ENCODE assay signal across 30 mouse cellular contexts in the genomic region with DNA sequence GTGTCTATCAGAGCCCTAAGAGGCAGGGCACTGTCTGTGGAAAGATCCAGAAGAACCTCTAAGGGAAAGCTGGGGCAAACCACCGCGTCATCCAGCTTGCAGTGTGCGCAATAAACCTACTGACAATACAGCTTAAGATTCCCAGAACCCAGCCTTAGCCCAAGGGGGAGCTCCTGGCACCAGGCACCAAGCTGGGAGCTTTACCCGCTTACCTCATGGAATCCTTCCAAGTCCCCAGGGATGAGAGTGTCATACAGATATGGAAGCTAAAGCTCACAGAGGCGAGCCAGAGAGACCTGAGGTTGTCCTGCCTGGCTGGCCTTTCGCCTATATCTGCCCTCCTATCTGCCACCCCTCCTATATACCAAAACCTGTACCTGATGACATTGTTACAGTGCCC. TPM values are rescaled to one million over a fixed set of nuclear protein-coding genes. Genes with fewer than 3 reads are reported as not detected.
DNase-seq lines count a peak whose midpoint lies in the region; ATAC-seq lines count a peak whose summit lies in the region.
"Had no signal": no experiment of that assay in that cellular context is flagged by ENCODE, and none has a peak within 500 bp of the region (broad histone marks: within the 10 kb centered on the region; RNA-seq: fewer than 3 reads in every experiment).

No protein-coding gene starts in this region.

- H3K4me1 ChIP-seq in heart, embryonic 14.5 days (ENCODE audit: control insufficient read depth in 2 of 2, insufficient read depth in 2 of 2, low read length in 2 of 2) = peaks cover 27 to 48% of the 10 kb centered on the region in 2 experiments
- H3K4me1 ChIP-seq in intestine, embryonic 16.5 days (ENCODE audit: control insufficient read depth, insufficient read depth, low read length) = peaks cover 5% of the 10 kb centered on the region; the same call in 1 of the 2 replicates

- H3K9me3 ChIP-seq in heart, embryonic 14.5 days (ENCODE audit: control insufficient read depth, low read length) = no peaks in the 10 kb centered on the region
- no peaks in the 10 kb centered on the region for H3K9me3 ChIP-seq in intestine, embryonic 16.5 days (ENCODE audit: control insufficient read depth, low read length)
- H3K9me3 ChIP-seq: embryonic facial prominence, embryonic 10.5 days; limb, embryonic 13.5 days; liver, embryonic 13.5 days; midbrain, embryonic 10.5 days had no signal

- WGBS in heart, embryonic 14.5 days = 46% methylated on average over 6 of the region's 6 CpGs
- 79% methylated on average over 6 of the region's 6 CpGs for WGBS in intestine, embryonic 16.5 days

- ATAC-seq in heart, embryonic 14.5 days (ENCODE audit: insufficient number of reproducible peaks, insufficient read depth, low FRiP score, low read depth) = no peak
- no peak for ATAC-seq in intestine, embryonic 16.5 days
- ATAC-seq: inflammation-experienced regulatory T-cells, adult 6 months had no signal

- no peak overlapping the region for H3K4me3 ChIP-seq in heart, embryonic 14.5 days (ENCODE audit: control insufficient read depth in 1 of 2, insufficient read depth in 1 of 2, low read depth in 1 of 2, low read length in 2 of 2)
- no peak overlapping the region for H3K4me3 ChIP-seq in intestine, embryonic 16.5 days (ENCODE audit: low read length)
- H3K4me3 ChIP-seq: embryonic facial prominence, embryonic 10.5 days; limb, embryonic 13.5 days; liver, embryonic 13.5 days; midbrain, embryonic 10.5 days had no signal

- peak overlapping the region; percentile 58 for H3K9ac ChIP-seq in heart, embryonic 14.5 days (ENCODE audit: low read length)
- no peak overlapping the region for H3K9ac ChIP-seq in intestine, embryonic 16.5 days (ENCODE audit: low read depth, low read length)
- H3K9ac ChIP-seq: limb, embryonic 13.5 days; liver, embryonic 13.5 days; lung, embryonic 14.5 days had no signal

- peak overlapping the region; percentile 44; the same call in 1 of the 2 replicates for H3K4me2 ChIP-seq in heart, embryonic 14.5 days (ENCODE audit: low read length)
- no peak overlapping the region for H3K4me2 ChIP-seq in intestine, embryonic 16.5 days (ENCODE audit: low read depth, low read length)
- H3K4me2 ChIP-seq: limb, embryonic 13.5 days; liver, embryonic 13.5 days; lung, embryonic 14.5 days had no signal

- H3K27ac ChIP-seq in heart, embryonic 14.5 days (replicated peaks in 1 of 2; ENCODE audit: control insufficient read depth in 1 of 2, insufficient read depth in 1 of 2, low read depth in 2 of 2, low read length in 2 of 2) = peak overlapping the region; percentile 75 to 95
- peak overlapping the region; percentile 49 for H3K27ac ChIP-seq in intestine, embryonic 16.5 days (ENCODE audit: low read length)
- H3K27ac ChIP-seq: embryonic facial prominence, embryonic 10.5 days; limb, embryonic 13.5 days; liver, embryonic 13.5 days; midbrain, embryonic 10.5 days had no signal

- peaks cover 86% of the 10 kb centered on the region for H3K36me3 ChIP-seq in heart, embryonic 14.5 days (ENCODE audit: control insufficient read depth, insufficient read depth, low read length)
- H3K36me3 ChIP-seq in intestine, embryonic 16.5 days (ENCODE audit: control insufficient read depth, insufficient read depth, low read length) = no peaks in the 10 kb centered on the region
- H3K36me3 ChIP-seq: embryonic facial prominence, embryonic 10.5 days; limb, embryonic 13.5 days; liver, embryonic 13.5 days; midbrain, embryonic 10.5 days had no signal

- DNase-seq in heart, adult 18-20 months = peak; percentile 70 to 74
- DNase-seq in heart, adult 8-10 months (ENCODE audit: low spot score) = no peak
- DNase-seq in NIH3T3 (ENCODE audit: low read depth) = peak; percentile 17
- no peak for DNase-seq in kidney, adult 18-20 months
- no peak for DNase-seq in layer of hippocampus, adult 9-10 months (ENCODE audit: low spot score)
- no peak for DNase-seq in testis, postnatal 10 days (ENCODE audit: low spot score)
- DNase-seq: adrenal gland, adult 8-10 months; cerebellum, adult 9-10 months; gastrocnemius, postnatal 25 days; layer of hippocampus, postnatal 36 days; liver, embryonic 13.5 days; lung, embryonic 14.5 days; lung, postnatal 36 days had no signal

- H3K27me3 ChIP-seq in heart, embryonic 14.5 days (ENCODE audit: control insufficient read depth, insufficient read depth, low read length) = peaks cover 4% of the 10 kb centered on the region; the same call in 1 of the 2 replicates
- H3K27me3 ChIP-seq in intestine, embryonic 16.5 days (replicated peaks; ENCODE audit: control insufficient read depth, insufficient read depth, low read length) = peaks cover 2% of the 10 kb centered on the region; the same call in 1 of the 2 replicates

RNA-seq across cellular contexts. Expression of a gene that starts 21.0 kb away (rescaled TPM):
- total RNA-seq in heart, adult 18-20 months (2021) = not detected
- not detected for total RNA-seq in heart, adult 8-10 months (2022)
- not detected in 2 replicates for polyA plus RNA-seq in heart, embryonic 14.5 days (2014; fragmentation: Nextera tagmentation; extraction: Ambion mirVana)
- polyA plus RNA-seq in intestine, embryonic 16.5 days (2015; fragmentation: Nextera tagmentation; extraction: Ambion mirVana) = not detected in 2 replicates
- total RNA-seq: adrenal gland, adult 8-10 months; common myeloid progenitor, adult 5-6 weeks; gastrocnemius, postnatal 25 days; hematopoietic stem cell, adult 5-6 weeks; layer of hippocampus, postnatal 36 days; left cerebral cortex, postnatal 14 days; monocyte, adult 5-6 weeks had no signal
- polyA plus RNA-seq: embryonic facial prominence, embryonic 10.5 days; forebrain, embryonic 11.5 days; inflammation-experienced regulatory T-cells, adult 6 months; kidney, embryonic 16.5 days; large intestine, adult 2 months; limb, embryonic 13.5 days; liver, embryonic 13.5 days; lung, embryonic 14.5 days; midbrain, embryonic 10.5 days; neural tube, embryonic 11.5 days; spleen, adult 2 months; stomach, embryonic 14.5 days; thymus, postnatal 0 days had no signal

RNA-seq across cellular contexts. Expression of a gene that starts 40.5 kb away (rescaled TPM):
- 10 to 100 TPM; 52.9 to 56.9 TPM for total RNA-seq in heart, adult 18-20 months (2021)
- total RNA-seq in heart, adult 8-10 months (2022) = 10 to 100 TPM; 55.7 to 68.2 (median 59.4) TPM
- 44.2 and 49.0 TPM in 2 replicates for polyA plus RNA-seq in heart, embryonic 14.5 days (2014; fragmentation: Nextera tagmentation; extraction: Ambion mirVana)
- polyA plus RNA-seq in intestine, embryonic 16.5 days (2015; fragmentation: Nextera tagmentation; extraction: Ambion mirVana) = 11.0 and 15.6 TPM in 2 replicates

RNA-seq across cellular contexts. Expression of a gene that starts 44.9 kb away (rescaled TPM):
- total RNA-seq in heart, adult 18-20 months (2021) = 1,000 to 10,000 TPM; 1,008 to 1,034 TPM
- total RNA-seq in heart, adult 8-10 months (2022) = 1,000 to 10,000 TPM; 1,077 to 1,246 (median 1,126) TPM
- 301 and 314 TPM in 2 replicates for polyA plus RNA-seq in heart, embryonic 14.5 days (2014; fragmentation: Nextera tagmentation; extraction: Ambion mirVana)
- polyA plus RNA-seq in intestine, embryonic 16.5 days (2015; fragmentation: Nextera tagmentation; extraction: Ambion mirVana) = 12.8 and 15.7 TPM in 2 replicates
- total RNA-seq: common myeloid progenitor, adult 5-6 weeks; monocyte, adult 5-6 weeks had no signal
- polyA plus RNA-seq: embryonic facial prominence, embryonic 10.5 days; forebrain, embryonic 11.5 days; inflammation-experienced regulatory T-cells, adult 6 months had no signal

RNA-seq across cellular contexts. Expression of a gene that starts 56.3 kb away (rescaled TPM):
- 1 to 10 TPM; 1.9 to 2.5 TPM for total RNA-seq in heart, adult 18-20 months (2021)
- 1 to 10 TPM; 1.7 to 2.5 (median 2.4) TPM for total RNA-seq in heart, adult 8-10 months (2022)
- 5.0 and 5.2 TPM in 2 replicates for polyA plus RNA-seq in heart, embryonic 14.5 days (2014; fragmentation: Nextera tagmentation; extraction: Ambion mirVana)
- 0.34 TPM in 1 of 2 replicates, not detected in the other for polyA plus RNA-seq in intestine, embryonic 16.5 days (2015; fragmentation: Nextera tagmentation; extraction: Ambion mirVana)
- total RNA-seq: common myeloid progenitor, adult 5-6 weeks; gastrocnemius, postnatal 25 days; hematopoietic stem cell, adult 5-6 weeks; layer of hippocampus, postnatal 36 days; left cerebral cortex, postnatal 14 days; monocyte, adult 5-6 weeks had no signal
- polyA plus RNA-seq: inflammation-experienced regulatory T-cells, adult 6 months; limb, embryonic 13.5 days; liver, embryonic 13.5 days; lung, embryonic 14.5 days; neural tube, embryonic 11.5 days; spleen, adult 2 months; stomach, embryonic 14.5 days; thymus, postnatal 0 days had no signal

Comparison
In these comparisons a context has a peak if more than half of its experiments do, and no peak if none do; other contexts are left out.
1. DNase-seq: peak in heart, adult 18-20 months (2 of 2) and NIH3T3 (single experiment); none in heart, adult 8-10 months (single experiment), kidney, adult 18-20 months (single experiment), layer of hippocampus, adult 9-10 months (single experiment) and testis, postnatal 10 days (single experiment).